Mouse (Mus musculus) layer of hippocampus, postnatal 25 days (tissue): ENCODE data around the gene Slamf8. TPM values are rescaled to one million over a fixed set of nuclear protein-coding genes. Genes with fewer than 3 reads are reported as not detected.

Experiments used
- DNase-seq, 2 experiments: peaks; one replicate each; pipeline ENCODE4 v3.0.0; 2022; ENCODE audit warnings: mixed read lengths in 2 of 2, low spot score in 1 of 2; ENCODE audit errors: extremely low spot score in 1 of 2
- total RNA-seq, 2 experiments: library from RNA; stranded (reverse); gene quantifications; 2 replicates each; pipeline ENCODE4 v1.2.3; 2021

Gene Slamf8
- total RNA-seq, 2 experiments from 2014 or later = not detected

DNA sequence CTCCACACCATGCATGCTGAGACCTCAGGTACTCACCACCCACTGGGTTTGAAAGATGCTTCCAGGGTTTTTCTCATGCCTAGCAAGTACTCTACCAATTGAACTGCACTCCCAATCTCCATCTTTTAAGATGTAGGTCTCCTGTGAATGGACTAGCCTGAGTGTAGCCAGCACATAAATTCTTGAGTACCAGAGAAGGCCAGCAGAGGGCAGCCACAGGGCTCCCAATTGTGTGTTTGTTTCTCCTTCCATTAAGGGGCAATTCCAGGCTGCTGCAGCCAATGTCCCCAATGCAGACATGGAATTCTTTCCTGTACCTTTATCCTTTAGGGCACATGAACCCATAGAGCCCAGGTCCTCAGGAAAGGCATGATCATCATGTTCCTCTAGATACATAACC is 4.1 kb upstream of the Slamf8 start:
- DNase-seq = peak in 1 of 2 experiments; percentile 63

GRCm38 (mm10) chr1:172593956-172594355 is 3.6 kb upstream of the Slamf8 start:
- DNase-seq = no peak

- no peak for DNase-seq
These were observed 3.0 kb upstream of the Slamf8 start for GRCm38 (mm10) chr1:172593321-172593720.

DNA sequence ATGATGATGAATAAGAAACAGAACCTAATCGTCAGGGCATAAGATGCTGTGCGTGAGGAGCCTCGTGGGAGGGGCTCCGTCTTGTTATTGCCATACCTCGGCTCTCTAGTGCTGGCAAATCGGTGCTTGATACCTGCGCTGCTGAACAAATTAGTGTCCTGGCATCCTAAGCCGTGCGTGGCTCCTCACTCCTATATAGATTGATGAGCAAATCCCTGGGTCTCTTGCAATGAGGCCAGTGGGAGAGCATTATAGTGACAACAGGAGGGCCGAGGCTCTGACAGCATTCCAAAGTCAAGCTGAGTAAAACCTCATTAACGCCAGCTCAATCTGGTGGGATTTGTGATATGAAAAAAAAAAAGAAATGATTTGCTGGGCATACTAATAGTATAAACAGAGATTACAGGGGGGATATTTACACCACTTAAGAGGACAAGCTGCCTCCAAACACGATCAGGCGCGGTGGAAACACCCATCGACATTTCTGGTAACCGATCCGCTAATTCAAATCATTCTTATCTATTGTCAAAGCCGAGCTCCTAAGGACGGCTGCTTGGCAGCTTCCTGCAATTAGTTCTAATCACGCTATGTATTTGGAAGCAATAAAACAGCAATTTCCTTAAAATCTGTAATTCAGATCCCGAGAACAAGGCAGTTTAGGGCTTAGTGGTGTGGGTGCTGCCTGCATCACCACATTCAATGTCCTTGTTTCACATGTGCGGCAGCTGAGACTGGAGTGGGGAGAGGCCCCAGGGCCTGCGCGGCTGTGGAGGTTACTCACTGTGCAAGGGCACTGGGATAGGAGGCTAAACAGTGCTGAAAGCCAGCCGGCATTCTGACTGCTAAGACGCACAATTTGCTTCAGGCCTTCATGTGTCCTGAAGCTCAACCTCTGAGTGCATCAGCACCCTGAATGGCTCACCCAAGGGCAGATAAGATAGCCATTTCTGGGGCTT is 4.5 kb downstream of the Slamf8 start:
- no peak for DNase-seq

DNA sequence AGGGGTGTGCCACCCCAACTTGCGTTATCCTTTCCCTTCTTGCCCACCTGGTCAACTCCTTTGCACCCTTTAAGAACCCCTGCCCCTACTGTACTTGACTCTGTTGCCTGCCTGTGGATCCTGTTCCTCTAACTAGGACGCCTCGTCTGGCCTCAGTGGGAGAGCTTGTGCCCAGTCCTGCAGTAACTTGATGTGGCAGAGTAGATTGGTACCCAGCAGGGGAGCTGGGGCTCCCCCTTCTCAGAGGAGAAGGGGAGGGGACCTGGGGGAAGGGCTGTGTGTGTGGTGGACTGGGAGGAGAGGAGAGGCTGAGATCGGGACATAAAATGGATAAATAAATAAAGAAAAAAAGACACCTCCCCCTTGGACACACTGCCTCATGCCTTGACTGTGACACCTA is 5.3 kb downstream of the Slamf8 start:
- DNase-seq = no peak

DNA sequence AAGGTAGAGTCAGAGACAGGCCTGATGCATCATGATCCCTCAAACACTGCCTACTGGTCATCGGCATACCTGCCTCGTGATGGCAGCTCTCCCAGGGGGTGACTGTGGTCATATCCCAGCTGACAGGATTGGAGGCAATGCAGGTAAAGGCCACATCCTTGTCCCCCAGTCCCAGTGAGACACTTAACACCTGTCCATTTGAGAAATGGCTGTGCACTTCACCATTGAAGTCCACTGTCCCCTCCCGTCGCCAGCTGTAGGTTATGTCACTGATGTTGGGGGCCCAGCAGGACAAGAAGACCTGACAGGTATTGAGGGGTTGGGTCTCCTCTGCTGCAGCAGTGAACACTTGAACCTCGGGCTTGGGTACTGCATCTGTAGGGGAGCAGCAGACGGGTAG is 6.1 kb downstream of the Slamf8 start:
- DNase-seq = no peak

GRCm38 (mm10) chr1:172582436-172582835 is 7.9 kb downstream of the Slamf8 start:
- no peak for DNase-seq

DNA sequence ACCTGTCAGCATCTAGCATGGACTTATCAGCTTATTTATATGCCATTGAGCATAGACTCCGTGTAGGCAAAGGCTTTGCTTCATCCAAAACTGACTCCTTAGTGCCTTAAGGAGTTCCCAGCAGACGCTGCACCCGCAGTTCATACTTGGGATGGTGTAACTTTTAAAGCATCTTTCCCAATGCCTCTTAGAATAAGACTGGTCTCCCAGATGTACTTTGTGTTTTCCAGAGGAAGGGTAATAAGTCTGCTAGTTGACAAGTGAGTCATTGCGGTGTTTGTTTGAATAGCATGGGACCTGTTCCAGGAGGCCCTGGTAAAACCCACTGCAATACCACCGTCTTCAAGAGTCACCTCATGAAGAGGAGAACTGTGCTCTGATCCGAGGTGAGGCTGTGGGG is 10.3 kb downstream of the Slamf8 start:
- no peak for DNase-seq

- no peak for DNase-seq
These were observed 22.6 kb downstream of the Slamf8 start for GRCm38 (mm10) chr1:172567758-172568157.

DNA sequence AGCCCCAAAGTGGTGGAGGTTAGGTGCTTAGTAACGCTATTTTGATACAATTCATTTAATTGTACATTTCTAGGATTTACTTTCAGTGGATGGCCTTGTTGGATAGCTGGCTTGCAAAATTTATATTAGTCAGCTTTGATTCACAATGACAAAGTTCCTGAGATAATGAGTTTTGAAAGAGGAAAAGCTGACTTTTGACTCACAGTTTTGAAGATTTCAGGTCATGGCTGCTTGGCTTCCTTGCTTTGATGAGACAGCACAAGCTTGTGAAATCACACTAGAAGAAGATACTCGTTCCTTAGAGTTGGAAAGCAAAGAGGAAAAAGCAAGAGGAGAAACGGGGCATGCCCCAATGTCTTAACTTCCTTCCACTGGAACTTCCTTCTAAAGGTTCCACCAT is 24.2 kb downstream of the Slamf8 start:
- DNase-seq = no peak

DNA sequence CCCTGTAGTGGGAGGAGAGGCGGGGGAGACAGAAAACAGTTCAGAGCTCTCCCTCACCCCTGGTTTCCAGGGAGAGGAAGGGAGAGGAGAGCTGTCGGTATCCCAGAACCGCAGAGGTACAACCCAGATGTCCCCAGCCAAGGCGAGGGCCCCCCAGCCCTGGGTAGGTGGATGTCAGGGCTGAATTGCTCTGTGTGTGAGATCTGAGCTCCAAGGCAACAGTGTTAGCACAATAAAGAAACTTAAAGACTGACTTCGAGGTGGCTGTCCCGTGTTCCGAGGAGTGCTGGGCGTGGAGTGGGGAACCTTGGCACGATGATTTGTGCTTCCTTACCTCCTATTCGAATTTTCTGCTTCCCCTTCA is 26.9 kb downstream of the Slamf8 start:
- DNase-seq = no peak

DNA sequence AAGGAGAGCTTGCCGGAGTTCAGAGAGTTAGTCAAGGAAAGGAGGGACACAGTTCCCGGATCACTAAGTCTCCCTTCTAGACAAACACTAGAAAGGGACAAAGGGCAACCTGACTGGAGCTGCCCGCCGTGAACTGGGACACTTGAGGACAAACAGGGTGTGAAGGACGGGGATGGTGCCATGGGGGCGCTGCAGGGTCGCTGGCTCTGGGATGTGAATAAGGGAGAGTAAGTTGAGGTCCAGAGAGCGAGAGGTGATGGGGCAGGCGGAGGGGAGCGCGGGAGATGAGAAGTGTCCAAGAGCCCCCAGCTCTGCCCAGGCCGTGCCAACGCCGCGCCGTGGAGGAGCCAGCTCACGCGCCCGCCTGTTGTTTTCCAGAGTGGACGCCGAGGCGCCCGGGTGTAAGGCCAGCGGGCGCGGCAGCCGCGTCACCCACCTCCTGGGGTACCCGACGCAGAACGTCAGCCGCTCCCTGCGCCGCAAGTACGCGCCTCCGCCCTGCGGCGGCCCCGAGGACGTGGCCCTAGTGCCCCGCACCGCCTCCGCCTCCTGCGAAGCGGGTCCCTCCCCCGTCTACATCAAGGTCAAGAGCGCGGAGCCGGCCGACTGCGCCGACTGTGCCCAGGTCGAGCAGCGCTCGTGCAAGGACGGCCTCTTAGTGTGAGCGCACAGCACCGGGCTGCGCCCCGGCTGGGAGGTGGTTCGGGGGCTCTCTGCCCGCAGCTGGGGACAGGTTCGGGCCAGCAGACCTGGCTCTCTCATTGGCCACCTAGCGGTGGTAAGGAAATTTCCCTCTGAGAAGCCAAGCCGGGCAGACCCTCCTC is 27.5 kb downstream of the Slamf8 start:
- DNase-seq = peak; percentile 52 to 58

GRCm38 (mm10) chr1:172555638-172556037 is 34.7 kb downstream of the Slamf8 start, which contains the start of gene Vsig8:
Vsig8 (plus strand) TSS chr1:172555938.
- no peak for DNase-seq

DNA sequence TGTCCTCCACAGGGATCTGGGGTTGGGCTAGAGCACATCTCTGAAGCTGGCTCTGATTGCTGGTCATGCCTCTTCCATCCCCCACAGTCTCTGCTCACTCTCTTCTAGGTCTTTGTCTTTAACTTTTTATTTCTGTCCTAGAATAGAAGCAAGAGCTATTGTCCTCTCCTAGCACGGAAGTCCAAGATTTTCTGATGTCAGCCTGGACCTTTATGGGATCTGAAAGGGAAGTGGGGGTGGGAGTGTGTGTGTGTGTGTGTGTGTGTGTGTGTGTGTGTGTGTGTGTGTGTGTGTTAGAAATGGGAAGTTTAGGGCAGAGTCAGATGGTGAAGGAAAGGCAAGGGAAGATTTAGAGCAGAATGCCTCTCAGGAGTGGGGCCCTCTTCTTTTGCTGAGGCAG is 37.7 kb downstream of the Slamf8 start:
- DNase-seq = no peak

DNA sequence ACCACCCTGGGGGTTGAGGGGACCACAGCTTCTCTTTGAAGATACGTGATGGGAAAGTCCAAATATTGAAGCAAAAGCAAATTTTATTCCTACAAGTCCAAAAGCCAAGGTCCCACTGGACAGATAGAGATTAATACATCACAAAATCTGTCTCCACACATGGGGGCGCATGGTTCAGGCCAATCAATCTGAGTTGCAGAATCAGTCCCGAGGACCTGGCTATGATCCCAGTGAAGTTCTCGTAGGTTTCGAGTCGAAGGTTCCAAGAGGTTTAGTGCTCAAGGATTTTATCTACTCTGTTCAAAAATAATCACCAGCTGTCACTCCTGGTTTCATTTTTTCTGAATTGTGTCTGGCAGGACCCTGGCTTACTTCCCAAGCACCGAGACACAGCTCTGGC is 39.4 kb downstream of the Slamf8 start:
- no peak for DNase-seq

GRCm38 (mm10) chr1:172550551-172550951 is 39.8 kb downstream of the Slamf8 start:
- DNase-seq = no peak

GRCm38 (mm10) chr1:172549717-172550116 is 40.7 kb downstream of the Slamf8 start:
- DNase-seq = no peak

DNA sequence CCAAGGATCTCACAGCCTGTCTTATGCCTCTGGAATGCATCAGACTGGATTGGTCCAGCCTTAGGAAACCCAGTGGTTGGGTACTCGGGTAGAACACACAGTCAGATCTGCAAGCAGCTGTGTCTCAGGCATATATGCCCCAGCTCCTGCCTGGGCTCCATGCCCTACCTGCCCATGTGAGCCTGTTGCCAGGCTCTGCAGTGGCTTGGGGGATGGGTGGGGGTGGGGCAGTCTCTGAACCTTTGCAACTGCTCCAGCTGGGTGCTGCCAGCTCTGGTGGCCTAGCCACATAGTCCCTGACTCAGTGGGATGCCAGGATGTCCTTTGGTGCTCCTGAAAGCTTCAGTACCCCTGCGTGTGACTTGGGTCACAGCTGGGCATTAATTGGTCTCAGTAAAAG is 41.1 kb downstream of the Slamf8 start:
- DNase-seq = no peak

DNA sequence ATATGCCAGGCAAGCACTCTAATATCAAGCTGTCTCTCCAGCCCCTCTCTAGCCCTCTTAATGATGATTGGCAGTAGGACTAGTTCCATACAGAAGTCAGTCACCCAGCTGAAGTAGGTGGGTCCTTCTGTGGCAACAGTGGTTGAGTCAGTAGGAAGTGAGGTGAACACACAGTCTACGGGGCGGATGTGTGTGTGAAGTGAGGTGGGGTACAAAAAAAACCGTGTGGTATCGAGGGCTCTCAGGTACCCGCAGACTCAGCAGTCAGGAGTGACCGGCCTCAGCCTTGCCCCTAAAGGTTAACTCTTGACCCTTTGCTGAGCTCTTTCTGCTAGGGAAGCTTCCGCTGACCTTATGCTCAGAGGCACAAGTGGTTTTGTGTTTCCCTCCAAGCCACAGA is 41.9 kb downstream of the Slamf8 start:
- no peak for DNase-seq

DNA sequence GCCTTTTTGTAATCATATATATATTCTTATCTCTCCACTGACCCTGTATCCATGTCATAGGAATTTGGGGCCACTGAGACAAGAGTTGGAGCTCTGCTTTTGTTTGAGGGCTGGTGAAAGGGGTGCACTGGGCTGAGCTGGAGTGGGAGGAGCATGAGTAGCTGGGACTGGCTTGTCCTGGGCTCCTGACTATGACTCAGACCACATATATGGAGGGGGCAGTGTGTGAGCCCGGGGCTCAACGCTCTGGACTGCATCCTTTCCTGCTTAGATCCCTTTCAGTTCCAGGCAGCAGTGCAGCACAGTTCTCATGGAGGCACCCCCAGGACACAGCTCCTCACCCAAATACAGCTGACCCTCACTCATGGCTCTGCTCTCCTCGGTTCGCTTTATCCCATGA is 44.3 kb downstream of the Slamf8 start:
- no peak for DNase-seq

- no peak for DNase-seq
These were observed 50.0 kb downstream of the Slamf8 start for GRCm38 (mm10) chr1:172540283-172540820.
